Mouse (Mus musculus) heart, adult 11 months (tissue): ENCODE data around the gene Pik3r3.
"Not testable (repeated sequence)": the region's sequence is repeated elsewhere in the genome, so short reads cannot be mapped to it uniquely, and the experiment has no call there.

Experiments
- DNase-seq: peaks from one replicate; pipeline ENCODE4 v3.0.0; 2022

Gene Pik3r3

DNA sequence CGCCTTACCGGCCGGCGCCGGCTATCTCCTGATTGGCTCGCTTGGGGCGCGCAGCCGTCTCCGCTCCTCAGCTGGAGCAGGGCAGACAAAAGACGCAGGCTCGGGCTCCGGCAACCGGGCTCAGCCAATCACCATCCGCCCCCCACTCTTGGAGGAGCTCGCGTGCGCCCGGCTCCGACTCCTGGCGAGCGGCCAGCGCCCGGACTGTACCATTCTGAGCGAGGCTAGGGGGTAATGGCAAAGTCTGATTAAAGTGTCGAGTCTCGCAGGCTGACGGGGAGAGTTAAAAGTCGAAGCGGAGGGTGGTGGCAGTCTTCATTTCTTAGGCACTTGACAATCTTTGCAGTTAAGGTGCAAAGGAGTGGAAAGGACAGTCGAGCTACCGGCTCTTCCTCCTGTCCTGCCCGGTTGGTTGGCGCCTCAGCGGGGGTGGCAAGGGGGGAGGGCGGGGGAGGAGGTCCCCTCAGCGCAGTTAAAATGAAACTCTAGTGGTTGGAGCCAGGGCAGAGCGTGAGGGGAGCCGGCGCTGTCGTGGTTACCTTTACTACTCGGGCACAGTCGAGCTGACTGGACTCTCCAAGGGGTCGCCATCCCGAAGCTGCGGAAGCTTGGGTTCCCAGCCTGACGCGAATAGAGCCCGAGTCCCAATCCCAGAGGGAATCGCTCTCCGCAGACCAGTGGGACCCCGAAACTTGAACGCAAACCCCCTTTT lies at the start of gene Pik3r3:
TSS of gene Pik3r3 (plus strand) at position 479 of the 712 bp plus-strand sequence.
- DNase-seq = peak; percentile 100

DNA sequence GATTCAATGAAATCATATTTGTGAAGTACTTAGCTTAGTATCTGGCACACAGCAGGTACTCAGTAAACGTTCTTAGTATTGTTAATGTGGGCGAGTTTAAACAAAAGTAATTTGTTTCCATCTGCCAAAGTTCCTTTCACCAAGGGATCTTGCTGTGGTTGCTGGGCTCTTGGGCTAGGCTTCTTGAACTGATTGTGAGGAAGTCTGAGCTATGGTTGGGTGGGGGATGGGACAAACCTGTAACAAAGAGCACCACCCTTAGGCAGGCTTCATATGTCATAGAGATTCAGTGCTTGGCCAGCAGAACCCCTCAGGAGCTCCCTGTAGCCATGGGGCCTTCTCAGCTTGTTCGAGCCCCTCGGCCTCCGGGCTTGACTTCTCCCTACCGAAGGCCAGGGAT lies 48.3 kb upstream of the Pik3r3 start, which contains the start of the genes 1700042G07Rik and Gm49337:
TSS of gene 1700042G07Rik (plus strand) at position 301 of the 400 bp plus-strand sequence.
TSS of gene Gm49337 (plus strand) at position 313 of the 400 bp plus-strand sequence.
- no peak for DNase-seq

DNA sequence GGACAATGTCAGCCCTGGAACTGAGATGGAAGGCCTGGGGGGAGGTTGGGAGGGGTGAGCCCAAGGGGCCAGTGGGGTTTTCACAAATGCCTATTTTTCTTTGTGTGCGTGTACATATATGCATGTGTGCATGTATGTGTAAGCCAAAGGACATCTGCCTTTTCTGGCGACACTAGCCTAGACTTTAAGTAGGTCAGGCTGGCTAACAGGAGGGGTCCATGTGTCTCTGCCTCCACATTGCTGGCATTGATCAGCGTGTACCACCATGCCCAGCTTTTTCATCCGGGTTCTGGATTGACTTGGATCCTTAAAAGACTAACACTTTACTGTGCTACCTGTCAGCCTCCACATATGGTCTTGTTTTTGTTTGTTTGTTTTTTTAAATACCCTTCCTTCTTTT lies 47.7 kb upstream of the Pik3r3 start:
- no peak for DNase-seq

DNA sequence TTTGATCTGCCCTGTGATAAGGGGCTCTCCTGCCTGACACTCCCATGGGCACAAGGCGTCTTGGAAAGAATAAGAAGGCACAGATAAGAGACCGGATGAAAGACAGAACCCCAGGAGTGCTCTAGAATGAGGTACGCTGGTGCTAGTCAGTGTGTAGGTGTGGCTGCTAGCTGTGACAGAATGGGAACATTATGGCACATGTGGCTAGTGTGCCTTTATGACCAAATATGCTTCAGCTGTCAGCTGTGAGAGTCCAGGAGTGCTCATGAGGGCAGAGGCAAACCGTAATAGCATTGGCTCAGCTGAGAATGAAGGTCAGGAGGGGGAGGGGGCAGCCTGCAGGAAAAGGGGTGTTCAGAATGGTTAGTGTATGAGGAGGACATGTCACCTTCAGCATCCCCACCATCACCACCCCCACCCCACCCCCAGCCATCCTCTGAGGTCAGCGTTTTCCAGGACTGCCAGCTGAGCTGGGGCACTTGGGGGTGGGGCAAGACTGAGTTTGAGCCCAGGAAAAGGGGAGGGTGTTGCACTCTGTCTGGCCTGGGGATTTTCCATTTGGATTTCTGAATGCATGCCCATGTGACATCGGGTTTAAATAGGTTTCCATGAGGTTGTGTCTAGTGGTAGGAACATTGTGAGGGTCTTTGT lies 46.8 kb upstream of the Pik3r3 start:
- no peak for DNase-seq

DNA sequence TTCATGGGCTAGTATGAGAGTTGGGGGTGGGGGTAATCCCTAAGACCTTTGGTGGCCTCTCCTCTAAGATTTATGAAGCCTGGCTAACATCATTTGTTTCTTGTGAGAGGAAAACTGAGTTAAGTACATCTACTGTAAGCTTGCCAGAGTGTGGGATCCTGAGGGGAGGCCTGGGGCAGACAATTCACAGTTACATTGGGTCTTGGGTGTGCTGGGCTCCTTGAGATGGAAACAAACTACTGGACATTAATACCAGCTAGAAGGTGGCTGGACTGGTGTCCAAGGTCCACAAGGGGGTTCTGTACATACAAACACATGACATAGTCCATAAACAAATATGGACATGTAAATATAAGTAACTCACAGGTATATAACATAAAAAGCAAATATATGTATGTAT lies 46.3 kb upstream of the Pik3r3 start:
- no peak for DNase-seq

DNA sequence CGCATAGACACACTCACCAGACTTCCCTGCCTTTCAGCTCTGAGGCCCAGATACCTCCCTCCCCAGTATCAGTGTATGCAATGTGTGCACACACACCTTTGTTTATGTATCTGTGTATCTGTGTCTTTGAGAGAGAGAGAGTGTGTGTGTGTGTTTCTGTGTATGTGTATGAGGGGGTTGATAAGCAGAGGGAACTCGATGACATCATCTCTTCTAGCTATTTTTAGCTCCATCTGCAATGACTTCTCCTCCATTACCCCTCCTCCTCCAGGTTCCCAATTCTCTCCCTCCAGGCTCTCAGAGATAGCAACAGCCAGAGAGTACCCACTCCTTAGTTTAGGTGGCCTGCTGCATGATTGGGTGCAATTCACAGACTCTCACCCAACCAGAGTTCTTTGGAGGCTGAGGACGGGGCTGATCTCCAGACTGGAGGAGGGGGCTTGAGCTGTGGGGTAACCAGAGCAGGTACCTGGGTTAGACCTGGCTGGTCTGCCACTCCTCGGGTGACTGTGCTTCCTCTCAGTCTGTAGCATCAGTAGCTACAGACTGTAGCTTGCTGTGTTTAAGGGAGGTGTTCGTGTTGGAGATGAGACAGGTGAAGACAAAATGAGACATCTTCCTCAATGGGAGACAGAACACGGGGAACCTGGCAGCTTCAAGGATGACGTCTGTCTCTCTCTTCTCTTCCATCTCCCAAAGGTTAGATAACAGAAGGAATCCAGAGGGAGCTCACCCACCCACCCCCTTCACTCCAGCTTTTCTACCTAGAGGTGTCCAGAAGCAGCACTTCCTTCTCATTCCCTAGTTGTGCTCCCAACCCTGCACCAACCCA lies 45.5 kb upstream of the Pik3r3 start:
- no peak for DNase-seq

DNA sequence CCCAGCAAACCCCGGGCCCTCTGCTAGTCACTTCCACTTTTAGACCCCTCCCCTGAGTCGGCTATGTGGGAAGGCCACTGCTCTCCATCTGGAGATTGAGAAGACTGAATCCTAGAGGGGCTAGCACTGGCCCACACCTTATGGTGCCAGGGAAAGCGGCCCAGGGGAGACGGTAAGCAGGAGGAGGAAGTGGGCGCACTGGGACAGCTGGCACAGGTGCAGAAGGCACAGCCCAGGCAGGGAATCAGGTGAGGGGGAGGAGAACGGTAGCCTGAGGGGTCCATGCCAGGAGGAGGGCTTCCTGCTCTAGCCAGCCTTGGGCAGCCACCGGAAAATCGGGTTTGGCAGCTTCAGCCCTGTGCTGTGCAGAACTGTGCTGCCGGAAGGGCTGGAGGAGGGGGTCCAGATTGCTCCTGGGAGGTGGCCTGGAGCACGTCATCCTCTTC lies 44.9 kb upstream of the Pik3r3 start:
- DNase-seq = peak; percentile 99

DNA sequence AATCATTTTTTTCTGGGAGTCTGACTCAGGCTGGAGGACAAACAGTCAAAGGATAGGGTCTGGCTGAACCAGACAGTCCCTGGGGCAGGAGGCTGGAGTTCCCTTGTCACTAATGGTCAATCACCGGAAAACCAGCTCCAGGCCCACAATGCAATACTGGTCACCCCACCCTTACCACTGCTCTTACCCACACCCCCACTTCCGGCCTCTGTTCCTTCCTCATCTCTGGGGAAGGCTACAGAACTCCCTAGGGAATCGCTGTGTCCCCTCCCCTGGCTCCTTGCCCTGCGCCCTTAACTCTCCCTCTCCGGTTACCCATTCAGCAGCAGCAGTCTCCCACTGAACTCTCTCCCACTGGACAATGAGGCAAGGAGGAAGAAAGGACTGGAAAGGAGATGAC lies 44.3 kb upstream of the Pik3r3 start:
- DNase-seq = peak; percentile 99

DNA sequence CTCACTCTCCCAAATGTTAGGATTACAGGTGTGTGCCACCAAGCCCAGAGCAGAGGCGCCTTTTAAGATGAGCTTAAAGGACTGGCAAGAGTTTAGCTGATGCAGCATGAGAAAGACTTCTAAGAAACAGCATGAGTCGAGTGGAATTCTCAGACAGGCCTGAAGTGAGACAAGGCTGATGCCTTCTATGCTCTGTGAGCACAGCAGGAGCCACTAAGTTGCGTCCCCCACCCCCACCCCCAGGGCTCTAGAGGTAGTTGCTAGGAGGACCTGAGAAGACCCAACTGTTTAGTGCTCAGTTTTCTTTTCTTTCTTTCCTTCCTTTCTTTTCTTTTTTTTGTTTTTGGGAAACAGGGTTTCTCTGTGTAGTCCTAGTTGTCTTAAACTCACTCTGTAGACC lies 39.3 kb upstream of the Pik3r3 start:
- DNase-seq = no peak

DNA sequence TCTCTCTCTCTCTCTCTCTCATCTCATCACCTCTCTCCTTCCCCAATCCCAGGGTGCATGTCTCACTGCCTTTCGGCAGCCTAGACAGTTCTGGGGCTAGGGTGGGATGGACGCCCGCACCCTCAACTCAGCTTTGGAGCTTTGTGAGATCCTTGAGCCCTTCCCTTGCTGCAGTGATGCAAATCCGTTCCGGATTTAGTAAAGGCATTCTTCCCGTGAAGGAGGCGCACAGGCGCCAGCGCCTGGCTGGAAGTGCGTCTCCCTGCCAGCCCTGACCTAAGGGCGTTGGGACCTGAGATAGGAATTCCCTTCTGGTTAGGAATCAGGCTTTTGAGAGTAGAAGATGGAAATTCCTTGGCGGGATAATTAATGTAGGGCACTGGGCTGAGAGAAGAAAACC lies 38.7 kb upstream of the Pik3r3 start:
- DNase-seq = peak; percentile 96

DNA sequence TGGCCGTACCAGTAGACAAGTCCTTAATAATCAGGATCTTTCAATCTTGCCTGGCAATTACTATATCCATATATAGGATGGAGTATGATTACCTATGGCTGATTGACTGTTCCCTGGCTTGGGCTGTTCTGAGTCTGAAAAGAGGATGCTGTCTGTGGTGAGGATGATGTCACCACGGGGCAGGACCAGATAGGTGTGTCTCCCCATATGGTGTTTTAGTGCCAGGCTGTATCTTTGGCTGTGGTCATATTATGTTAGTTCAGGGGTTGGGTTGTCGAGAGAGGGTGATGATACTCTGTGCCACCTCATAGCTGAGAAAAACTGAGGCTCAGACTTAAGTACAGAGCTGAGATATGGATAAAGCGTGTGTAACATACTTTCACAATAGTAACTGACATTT lies 36.3 kb upstream of the Pik3r3 start:
- DNase-seq = no peak

DNA sequence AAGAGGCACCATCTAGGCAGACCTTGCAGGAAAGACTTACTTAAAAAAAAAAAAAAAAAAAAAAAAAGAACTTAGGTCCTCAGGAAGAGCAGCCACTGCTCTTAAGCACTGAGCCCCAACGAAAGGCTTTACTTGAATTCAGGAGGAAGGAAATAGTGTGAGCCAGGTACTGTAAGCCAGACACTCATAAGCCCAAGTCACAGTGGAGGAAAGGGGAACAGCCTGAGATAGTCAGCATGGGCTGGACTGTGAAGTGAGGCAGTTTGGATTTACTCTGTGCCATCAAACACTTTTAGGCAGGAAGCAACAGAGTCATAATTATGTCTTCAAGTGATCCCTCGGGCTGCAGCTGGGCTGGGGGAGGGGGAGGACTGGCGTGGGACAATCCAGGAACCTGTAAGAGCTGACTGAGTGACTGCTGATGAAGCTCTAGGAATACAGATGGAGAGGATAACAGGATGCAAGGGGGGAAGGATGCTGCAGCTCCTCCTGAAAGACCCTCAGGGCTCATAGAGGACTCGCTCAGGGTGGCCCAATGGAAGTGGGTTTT lies 29.1 kb upstream of the Pik3r3 start:
- peak; percentile 94 for DNase-seq

DNA sequence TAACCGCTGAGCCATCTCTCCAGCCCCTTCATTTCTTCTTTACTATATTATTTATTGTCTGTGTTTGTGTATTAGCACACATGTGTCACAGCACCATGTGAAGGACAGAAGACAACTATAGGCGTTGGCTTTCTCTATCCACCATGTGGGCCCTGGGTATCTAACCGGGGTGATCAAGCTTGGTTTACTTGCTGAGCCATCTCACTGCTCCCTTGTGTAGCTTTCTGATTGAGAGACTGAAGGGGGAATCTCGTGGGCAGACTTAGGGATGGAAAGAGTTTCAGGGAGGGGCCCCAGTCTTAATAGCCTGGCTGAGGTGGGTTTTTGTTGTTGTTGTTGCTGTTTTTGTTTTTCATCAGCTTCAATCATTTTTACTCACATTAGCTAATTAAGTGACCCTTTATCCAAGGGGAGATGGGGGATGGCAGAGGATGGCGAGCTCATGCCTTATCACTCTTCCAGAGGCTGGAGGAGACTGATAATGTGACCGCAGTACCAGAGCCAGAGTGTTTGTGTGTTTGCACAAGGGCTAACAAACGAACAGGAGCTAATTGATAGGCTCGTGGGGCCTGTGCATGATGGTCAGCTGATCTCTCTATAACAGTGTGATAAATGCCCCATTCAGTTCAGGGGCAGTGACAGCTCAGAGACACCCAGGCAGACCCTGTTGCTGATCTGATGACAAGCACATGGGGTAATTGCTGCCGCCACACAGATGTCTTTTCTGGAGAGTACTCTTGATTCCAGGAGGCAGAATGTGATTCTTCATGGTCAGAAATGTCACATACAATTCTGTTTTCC lies 27.6 kb upstream of the Pik3r3 start:
- DNase-seq = no peak

DNA sequence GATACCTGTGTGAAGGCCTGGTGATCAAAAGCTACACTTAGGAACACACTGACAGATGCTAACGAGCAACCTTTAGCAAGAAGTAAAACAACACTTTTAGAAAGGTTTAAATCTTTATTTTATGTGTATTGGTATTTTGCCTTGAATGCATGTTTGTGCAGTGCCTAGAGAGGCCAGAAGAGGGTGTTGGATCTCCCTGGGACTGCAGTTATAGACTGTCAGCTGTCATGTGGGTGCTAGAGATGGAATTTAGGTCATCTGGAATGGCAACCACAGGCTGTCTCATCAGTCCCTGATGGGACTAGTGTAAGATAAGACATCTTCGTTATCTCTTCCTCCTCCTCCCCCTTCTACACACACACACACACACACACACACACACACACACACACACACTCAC lies 23.0 kb upstream of the Pik3r3 start:
- no peak for DNase-seq

DNA sequence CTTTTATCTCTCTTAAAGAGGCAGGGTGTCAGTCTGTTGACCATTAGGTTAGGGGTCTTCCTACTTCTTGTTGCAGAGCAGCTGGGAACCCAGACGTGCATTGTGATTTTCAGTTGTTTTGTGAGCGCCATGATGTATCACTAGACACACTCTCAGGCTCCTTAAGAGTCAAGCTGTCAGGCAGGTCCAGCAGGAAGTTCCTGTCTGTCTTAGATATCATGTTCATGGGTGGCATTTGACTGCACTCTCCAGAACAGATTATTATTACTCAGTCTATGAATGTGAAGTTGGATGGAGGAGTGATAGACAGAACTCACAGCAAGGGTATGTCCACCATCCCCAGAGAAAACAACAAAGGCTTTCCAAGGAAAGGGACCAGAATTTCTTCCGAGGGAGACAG lies 17.0 kb upstream of the Pik3r3 start:
- DNase-seq = no peak

DNA sequence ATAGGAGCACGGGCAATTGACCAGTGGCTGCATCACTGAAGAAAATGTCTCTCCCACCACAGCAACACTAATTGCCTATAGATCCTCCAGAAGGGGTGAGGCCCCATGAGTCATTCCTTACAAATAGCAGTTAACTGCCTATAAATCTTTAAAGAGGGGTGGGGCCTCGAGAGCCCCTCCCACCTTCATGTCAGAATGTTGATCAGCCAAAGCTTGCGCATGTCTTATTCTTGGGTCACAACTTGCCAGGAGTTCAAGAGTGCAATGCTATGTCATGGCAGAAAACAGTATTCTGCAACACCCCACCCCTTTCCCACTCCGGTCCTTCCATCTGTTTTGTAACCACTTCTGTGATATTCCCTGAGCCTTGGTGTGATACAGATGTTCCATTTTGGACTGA lies 14.9 kb upstream of the Pik3r3 start:
- DNase-seq = no peak

DNA sequence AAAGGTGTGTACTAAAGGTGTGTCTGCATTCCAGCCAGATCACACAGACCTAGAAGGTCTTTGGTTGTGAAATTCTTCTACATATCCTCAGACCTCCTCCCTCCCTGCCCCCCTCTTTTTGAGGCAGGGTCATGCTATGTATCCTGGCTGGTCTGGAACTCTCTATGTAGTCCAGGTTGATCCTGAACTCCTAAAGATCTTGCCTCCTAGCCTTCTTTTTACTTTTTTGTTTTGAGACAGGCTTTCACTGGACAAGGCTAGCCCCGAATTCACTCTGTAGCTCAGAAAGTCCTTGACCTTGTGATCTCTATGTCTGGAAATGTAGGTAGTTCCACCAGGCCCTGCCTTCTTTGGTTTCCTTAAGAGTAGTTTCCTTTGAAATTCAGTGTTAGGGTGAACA lies 12.5 kb upstream of the Pik3r3 start:
- DNase-seq = no peak

DNA sequence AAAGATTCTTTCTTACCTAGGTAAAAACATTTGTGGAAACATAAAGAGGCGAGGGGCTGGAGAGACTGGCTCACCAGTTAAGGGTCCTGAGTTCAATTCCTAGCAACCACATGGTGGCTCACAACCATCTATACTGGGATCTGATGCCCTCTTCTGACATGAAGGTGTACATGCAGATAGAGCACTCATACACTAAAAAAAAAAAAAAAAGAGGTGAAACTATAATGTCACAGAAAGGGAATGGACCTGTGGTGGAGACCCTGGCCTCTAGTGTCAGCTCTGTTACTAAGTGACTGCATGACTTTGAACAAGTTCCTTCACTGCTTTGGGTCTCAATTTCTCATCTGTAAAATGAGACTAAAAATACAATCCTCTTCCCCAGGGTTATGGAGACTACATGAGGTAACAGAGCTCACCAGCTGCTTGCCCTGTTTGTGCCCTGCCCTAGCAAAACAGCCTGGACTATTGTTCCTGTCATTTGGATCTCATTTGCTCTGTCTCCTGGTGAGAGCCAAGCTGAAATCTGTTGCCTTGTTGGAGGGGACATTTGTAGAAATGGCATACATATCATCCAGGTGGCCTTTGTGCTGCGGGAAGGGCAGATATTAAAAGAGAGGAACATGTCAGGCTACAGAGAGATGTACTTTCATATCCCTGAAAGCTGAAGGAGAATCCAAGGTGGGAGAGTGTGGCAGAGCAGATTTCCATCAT lies 5.4 kb upstream of the Pik3r3 start:
- DNase-seq = peak; percentile 76

DNA sequence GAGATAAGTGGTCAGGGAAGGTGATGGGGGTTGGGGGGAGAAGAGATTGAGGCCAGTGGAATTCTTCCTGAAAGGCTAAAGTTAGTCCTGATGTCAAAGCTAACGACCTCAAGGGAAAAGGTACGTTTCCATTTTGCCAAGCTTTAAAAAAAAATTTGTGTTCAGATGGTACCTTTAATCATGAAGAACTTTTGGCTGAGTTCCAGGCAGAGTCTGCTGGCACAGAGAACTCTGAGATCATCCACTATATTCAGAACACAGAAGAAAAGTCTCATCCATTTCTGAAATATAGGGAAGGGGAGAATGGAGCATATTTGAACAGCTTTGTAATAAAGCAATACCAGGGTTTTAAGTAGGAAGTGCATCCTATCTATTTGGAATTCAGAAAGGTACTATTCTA lies 4.4 kb upstream of the Pik3r3 start:
- DNase-seq = peak; percentile 51

DNA sequence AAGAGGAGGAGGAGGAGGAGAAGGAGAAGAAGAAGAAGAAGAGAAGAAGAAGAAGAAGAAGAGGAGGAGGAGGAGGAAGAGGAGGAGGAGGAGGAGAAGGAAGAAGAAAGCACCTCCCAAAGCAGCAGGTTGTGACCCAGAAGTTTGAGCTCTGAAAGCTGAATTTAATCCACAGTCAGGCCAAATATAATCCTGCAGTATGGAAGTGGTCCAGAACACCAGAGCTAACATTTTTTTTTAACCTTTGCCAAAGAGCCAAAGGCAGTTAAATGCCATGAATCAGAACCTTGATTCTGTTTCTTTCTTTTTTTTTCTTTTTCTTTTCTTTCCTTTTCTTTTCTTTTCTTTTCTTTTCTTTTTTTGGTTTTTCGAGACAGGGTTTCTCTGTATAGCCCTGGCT lies 3.8 kb upstream of the Pik3r3 start:
- not testable (repeated sequence) for DNase-seq

DNA sequence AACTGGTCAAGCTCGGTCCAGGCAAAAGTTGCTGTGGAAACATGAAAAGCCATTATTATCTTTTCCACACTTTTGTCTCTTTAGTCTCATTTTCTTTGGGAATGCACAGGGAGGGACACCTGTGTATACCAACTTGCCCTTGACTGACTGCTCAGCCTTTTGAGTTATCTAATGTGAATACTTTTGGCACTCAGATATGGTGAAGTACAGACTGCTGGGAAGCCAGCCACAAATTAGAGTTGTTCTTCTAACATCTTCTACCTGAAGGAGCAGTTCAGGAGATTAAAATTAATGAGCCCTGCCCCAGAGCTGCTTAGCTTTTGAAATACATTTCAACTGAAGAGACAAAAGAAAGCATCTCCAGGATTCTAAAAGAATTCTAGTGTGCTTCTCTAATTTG lies 2.4 kb upstream of the Pik3r3 start:
- DNase-seq = peak; percentile 68
